Mouse (Mus musculus) kidney, adult 2 months (tissue): ENCODE measurements around the gene Gm853.

Source experiments
- CTCF ChIP-seq: fragments of 200-500 bp; conservative IDR thresholded peaks from 2 replicates; pipeline ENCODE4 v1.5.1; 2011; ENCODE audit warnings: low read depth, mild to moderate bottlenecking, control low read depth, low read length, moderate library complexity, mixed read lengths; ENCODE audit not compliant: insufficient read depth, insufficient read length
- POLR2A ChIP-seq: fragments of 200-500 bp; IDR thresholded peaks from one replicate; pipeline ENCODE4 v1.6.1; 2011; ENCODE audit warnings: low read depth, low read length, control low read depth

- TF ChIP-seq POLR2A: no peak
- TF ChIP-seq CTCF: no peak
Observed at GRCm38 (mm10) chr4:130192266-130192665, 29.9 kb downstream of the Gm853 start.
